Mouse (Mus musculus) CH12.LX (cell line): ENCODE measurements at regions not wholly inside any gene's neighbourhood (a gene's known extent, or its start where the extent isn't known, plus 50 kb on each side); places are given as distances from the start of the nearest gene placed in this dataset.

Experiments used
- CTCF ChIP-seq, 2 experiments: IDR thresholded peaks in 1 of 2; conservative IDR thresholded peaks in 1 of 2; 2 replicates each; pipeline ENCODE4 v1.5.1; 2011 to 2012; ENCODE audit warnings: low read depth in 2 of 2, low read length in 2 of 2, improper control_type of control experiment in 1 of 2, inconsistent platforms in 1 of 2, mild to moderate bottlenecking in 1 of 2, moderate library complexity in 1 of 2
- ELF1 ChIP-seq: IDR thresholded peaks from 2 replicates; pipeline ENCODE4 v1.6.1; 2014; ENCODE audit warnings: low read depth, mild to moderate bottlenecking, inconsistent platforms, low read length, improper control_type of control experiment
- JUND ChIP-seq: conservative IDR thresholded peaks from 2 replicates; pipeline ENCODE4 v1.6.1; 2011; ENCODE audit warnings: low read depth, low read length, improper control_type of control experiment
- NELFE ChIP-seq: IDR thresholded peaks from 2 replicates; pipeline ENCODE4 v1.6.1; 2011; ENCODE audit warnings: low read depth, low read length, improper control_type of control experiment
- POLR2A ChIP-seq: IDR thresholded peaks from 2 replicates; pipeline ENCODE4 v1.6.1; 2011; ENCODE audit warnings: low read depth, mild to moderate bottlenecking, improper control_type of control experiment, low read length
- RAD21 ChIP-seq: IDR thresholded peaks from 2 replicates; pipeline ENCODE4 v1.6.1; 2011; ENCODE audit warnings: low read depth, mild to moderate bottlenecking, low read length, improper control_type of control experiment, moderate library complexity
- TBP ChIP-seq: conservative IDR thresholded peaks from 2 replicates; pipeline ENCODE4 v1.6.1; 2011; ENCODE audit warnings: low read depth, low read length, improper control_type of control experiment
- TCF12 ChIP-seq: IDR thresholded peaks from 2 replicates; pipeline ENCODE4 v1.6.1; 2014; ENCODE audit warnings: low read depth, mild to moderate bottlenecking, inconsistent platforms, low read length, improper control_type of control experiment
- ZNF384 ChIP-seq: IDR thresholded peaks from 2 replicates; pipeline ENCODE4 v1.6.1; 2012; ENCODE audit warnings: low read depth, low read length, improper control_type of control experiment, inconsistent platforms

- TF ChIP-seq TCF12, result no peak
- no peak for TF ChIP-seq NELFE
- no peak for TF ChIP-seq CTCF (conservative IDR thresholded peaks at IDR 0.05 in 1 of 2, IDR thresholded peaks at IDR 0.05 in 1 of 2; ENCODE audit: low read depth in 2 of 2, low read length in 2 of 2)
- no peak for TF ChIP-seq POLR2A
- no peak for TF ChIP-seq JUND
- TF ChIP-seq TBP, result no peak
- TF ChIP-seq ELF1, result no peak
- TF ChIP-seq RAD21, result no peak
- TF ChIP-seq ZNF384, result no peak
Observed at GRCm38 (mm10) chr12:115807978-115808377, 239.5 kb upstream of the Zfp386 start.
